Mouse (Mus musculus): ENCODE measurements at regions not wholly inside any gene's neighbourhood (a gene's known extent, or its start where the extent isn't known, plus 50 kb on each side); places are given as distances from the start of the nearest gene placed in this dataset.

GRCm38 (mm10) chr1:60639059-60639458 is 72.2 kb upstream of the Raph1 start:
- DNase-seq (ENCODE audit: low read depth, low spot score) = no peak
- Histone ChIP-seq H3K9me3 (replicated peaks; ENCODE audit: insufficient read depth, low read length) (no peaks in the 10 kb centered on the region), H3K9ac (ENCODE audit: control insufficient read depth, low read depth, low read length, poor library complexity, severe bottlenecking) (no peak overlapping the region), H3K27ac (ENCODE audit: control insufficient read depth, low read depth, low read length) (no peak overlapping the region), H3K4me3 (ENCODE audit: control insufficient read depth in 1 of 2, insufficient read depth in 1 of 2, low read depth in 2 of 2, low read length in 2 of 2) (no peak overlapping the region), H3K4me1 (ENCODE audit: control insufficient read depth in 1 of 2, insufficient read depth in 2 of 2, low read length in 2 of 2) (no peaks in the 10 kb centered on the region), H3K27me3 (ENCODE audit: control insufficient read depth in 1 of 2, insufficient read depth in 2 of 2, low read length in 2 of 2) (no peaks in the 10 kb centered on the region; a peak in 1 of 4 replicates), H3K79me2 (ENCODE audit: control insufficient read depth, insufficient read depth, low read length, poor library complexity) (no peaks in the 10 kb centered on the region), H3K36me3 (ENCODE audit: control insufficient read depth in 1 of 2, insufficient read depth in 2 of 2, low read length in 2 of 2) (no peaks in the 10 kb centered on the region)
- TF ChIP-seq GABPA (IDR thresholded peaks at IDR 0.05; ENCODE audit: low read depth, low read length) = no peak
- TF ChIP-seq SMC3 (IDR thresholded peaks at IDR 0.05; ENCODE audit: low read depth, low read length) = no peak
- TF ChIP-seq USF2 (IDR thresholded peaks at IDR 0.05; ENCODE audit: borderline replicate concordance in 1 of 2, insufficient read depth in 1 of 2, low read depth in 1 of 2, low read length in 2 of 2) = no peak
- TF ChIP-seq ZC3H11A (IDR thresholded peaks at IDR 0.05; ENCODE audit: low read depth, low read length) = no peak
- no peak for TF ChIP-seq POLR2A (IDR thresholded peaks at IDR 0.05; ENCODE audit: control insufficient read depth in 1 of 2, insufficient read depth in 1 of 2, low read depth in 1 of 2, low read length in 2 of 2, poor library complexity in 1 of 2)
- TF ChIP-seq CHD2 (IDR thresholded peaks at IDR 0.05; ENCODE audit: low read length) = no peak
- TF ChIP-seq MYC (IDR thresholded peaks at IDR 0.05; ENCODE audit: low read depth, low read length) = no peak
- TF ChIP-seq NRF1 (IDR thresholded peaks at IDR 0.05; ENCODE audit: insufficient read depth, low read depth, low read length, poor library complexity, severe bottlenecking) = no peak
- TF ChIP-seq POLR2AphosphoS5 (IDR thresholded peaks at IDR 0.05; ENCODE audit: borderline replicate concordance, low read depth, low read length) = no peak
- no peak for TF ChIP-seq E2F4 (IDR thresholded peaks at IDR 0.05; ENCODE audit: borderline replicate concordance, low read depth, low read length)
- no peak for TF ChIP-seq RAD21 (IDR thresholded peaks at IDR 0.05; ENCODE audit: low read depth, low read length)

GRCm38 (mm10) chr1:60636802-60637452 is 70.0 kb upstream of the Raph1 start:
- H3K4me1 ChIP-seq (ENCODE audit: control insufficient read depth in 1 of 2, insufficient read depth in 2 of 2, low read length in 2 of 2) = no peaks in the 10 kb centered on the region
- no peak overlapping the region for H3K27ac ChIP-seq (ENCODE audit: control insufficient read depth, low read depth, low read length)
- TF ChIP-seq SMC3 (IDR thresholded peaks at IDR 0.05; ENCODE audit: low read depth, low read length) (no peak), TBP (IDR thresholded peaks at IDR 0.05; ENCODE audit: low read depth, low read length) (no peak), POLR2AphosphoS5 (IDR thresholded peaks at IDR 0.05; ENCODE audit: borderline replicate concordance, low read depth, low read length) (no peak), KAT2A (conservative IDR thresholded peaks at IDR 0.05; ENCODE audit: low read depth, low read length) (no peak), MYC (IDR thresholded peaks at IDR 0.05; ENCODE audit: low read depth, low read length) (no peak), ELF1 (IDR thresholded peaks at IDR 0.05; ENCODE audit: low read depth, low read length) (no peak), ETS1 (IDR thresholded peaks at IDR 0.05; ENCODE audit: low read depth, low read length) (no peak), MEF2A (IDR thresholded peaks at IDR 0.05; ENCODE audit: extremely low read depth, insufficient replicate concordance, low read depth, low read length, poor library complexity, severe bottlenecking) (no peak), MAX (IDR thresholded peaks at IDR 0.05; ENCODE audit: low read length) (no peak), POLR2AphosphoS2 (IDR thresholded peaks at IDR 0.05; ENCODE audit: low read length) (no peak), CHD2 (IDR thresholded peaks at IDR 0.05; ENCODE audit: low read length) (no peak), MXI1 (IDR thresholded peaks at IDR 0.05; ENCODE audit: low read depth, low read length) (no peak), NELFE (IDR thresholded peaks at IDR 0.05; ENCODE audit: low read depth, low read length) (no peak), MAFK (IDR thresholded peaks at IDR 0.05; ENCODE audit: borderline replicate concordance, low read depth, low read length) (no peak), RAD21 (IDR thresholded peaks at IDR 0.05; ENCODE audit: low read depth, low read length) (no peak), EP300 (IDR thresholded peaks at IDR 0.05; ENCODE audit: low read depth in 1 of 2, low read length in 2 of 2) (no peak), POLR2A (IDR thresholded peaks at IDR 0.05; ENCODE audit: control insufficient read depth in 1 of 2, insufficient read depth in 1 of 2, low read depth in 1 of 2, low read length in 2 of 2, poor library complexity in 1 of 2) (no peak)
- H3K9ac ChIP-seq (ENCODE audit: control insufficient read depth, low read depth, low read length, poor library complexity, severe bottlenecking) = no peak overlapping the region
- no peak for DNase-seq (ENCODE audit: low read depth, low spot score)
- no peak overlapping the region for H3K4me3 ChIP-seq (ENCODE audit: control insufficient read depth in 1 of 2, insufficient read depth in 1 of 2, low read depth in 2 of 2, low read length in 2 of 2)
- no peaks in the 10 kb centered on the region for H3K79me2 ChIP-seq (ENCODE audit: control insufficient read depth, insufficient read depth, low read length, poor library complexity)
- no peaks in the 10 kb centered on the region for H3K36me3 ChIP-seq (ENCODE audit: control insufficient read depth in 1 of 2, insufficient read depth in 2 of 2, low read length in 2 of 2)
- H3K9me3 ChIP-seq (replicated peaks; ENCODE audit: insufficient read depth, low read length) = no peaks in the 10 kb centered on the region
- no peaks in the 10 kb centered on the region; a peak in 1 of 4 replicates for H3K27me3 ChIP-seq (ENCODE audit: control insufficient read depth in 1 of 2, insufficient read depth in 2 of 2, low read length in 2 of 2)
